Mouse (Mus musculus): Measurements from ENCODE around the gene Add2.

Add2 gene

GRCm38 (mm10) chr6:86129872-86130498, 101.5 kb downstream of the Add2 start:
- in situ Hi-C loops (cut with MboI, MseI): loop anchor here (5.0 kb wide), 1 partner anchor 232 kb away; no protein-coding TSS in a partner anchor

- in situ Hi-C loops (cut with MboI, MseI): no loop called here
Observed at GRCm38 (mm10) chr6:86133882-86134281, 105.4 kb downstream of the Add2 start.

GRCm38 (mm10) chr6:86136206-86136605, 107.7 kb downstream of the Add2 start:
- in situ Hi-C loops (cut with MboI, MseI): no loop called here

- in situ Hi-C loops (cut with MboI, MseI): loop anchor here (10.0 kb wide), 1 partner anchor 204 kb away; no protein-coding TSS in a partner anchor
Observed at GRCm38 (mm10) chr6:86141284-86141683, 112.8 kb downstream of the Add2 start.

GRCm38 (mm10) chr6:86141820-86142219, 113.3 kb downstream of the Add2 start:
- in situ Hi-C loops (cut with MboI, MseI): loop anchor here (10.0 kb wide), 1 partner anchor 203 kb away; no protein-coding TSS in a partner anchor

DNA sequence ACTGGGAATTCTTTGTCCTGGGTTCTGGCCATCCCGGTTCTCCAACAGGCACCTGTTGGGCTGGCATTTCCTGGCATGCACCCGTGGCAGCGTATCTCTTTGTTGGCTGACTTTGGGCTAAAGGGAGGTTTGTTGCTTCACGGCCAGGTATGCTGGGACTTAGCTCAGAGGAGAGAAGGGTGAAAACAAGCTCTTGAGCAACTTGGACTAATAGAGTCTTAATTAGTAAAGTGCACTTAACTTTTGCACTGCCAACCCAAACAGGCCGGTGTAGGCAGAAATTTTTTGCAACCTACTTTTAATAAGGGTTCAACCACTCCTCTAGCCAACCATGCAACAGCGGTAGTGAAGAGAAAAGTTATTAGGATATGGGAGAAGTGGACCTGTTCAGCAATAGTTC, 116.5 kb downstream of the Add2 start:
- in situ Hi-C loops (cut with MboI, MseI): loop anchor here (10.0 kb wide), 1 partner anchor 200 kb away; no protein-coding TSS in a partner anchor

DNA sequence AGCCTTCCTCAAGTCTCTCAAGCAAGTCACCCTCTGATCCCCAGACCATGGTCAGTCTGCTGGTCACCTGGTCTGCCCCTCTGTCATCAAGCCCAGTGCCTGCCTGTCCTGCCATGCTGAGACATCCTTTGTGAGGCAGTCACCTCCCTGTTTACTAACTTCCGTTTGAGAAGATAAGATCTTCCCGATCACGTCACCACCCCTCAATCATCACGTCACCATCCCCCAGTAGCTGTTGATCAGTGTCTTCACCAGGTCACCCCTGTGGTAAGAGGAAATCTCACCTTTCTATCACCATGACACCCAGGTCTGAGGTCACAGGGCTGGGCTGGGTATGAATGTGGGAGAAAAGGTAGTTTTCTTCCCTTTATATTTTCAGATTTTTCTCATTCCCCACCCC, 120.0 kb downstream of the Add2 start:
- in situ Hi-C loops (cut with MboI, MseI): loop anchor here (10.0 kb wide), 1 partner anchor 196 kb away; no protein-coding TSS in a partner anchor

- in situ Hi-C loops (cut with MboI, MseI): loop anchor here (10.0 kb wide), 1 partner anchor 196 kb away; no protein-coding TSS in a partner anchor
Observed at GRCm38 (mm10) chr6:86149001-86149400, 120.5 kb downstream of the Add2 start.

- in situ Hi-C loops (cut with MboI, MseI): loop anchor here (10.0 kb wide), 1 partner anchor 172 kb away; no protein-coding TSS in a partner anchor
Observed at GRCm38 (mm10) chr6:86152676-86153075, 124.2 kb downstream of the Add2 start.

DNA sequence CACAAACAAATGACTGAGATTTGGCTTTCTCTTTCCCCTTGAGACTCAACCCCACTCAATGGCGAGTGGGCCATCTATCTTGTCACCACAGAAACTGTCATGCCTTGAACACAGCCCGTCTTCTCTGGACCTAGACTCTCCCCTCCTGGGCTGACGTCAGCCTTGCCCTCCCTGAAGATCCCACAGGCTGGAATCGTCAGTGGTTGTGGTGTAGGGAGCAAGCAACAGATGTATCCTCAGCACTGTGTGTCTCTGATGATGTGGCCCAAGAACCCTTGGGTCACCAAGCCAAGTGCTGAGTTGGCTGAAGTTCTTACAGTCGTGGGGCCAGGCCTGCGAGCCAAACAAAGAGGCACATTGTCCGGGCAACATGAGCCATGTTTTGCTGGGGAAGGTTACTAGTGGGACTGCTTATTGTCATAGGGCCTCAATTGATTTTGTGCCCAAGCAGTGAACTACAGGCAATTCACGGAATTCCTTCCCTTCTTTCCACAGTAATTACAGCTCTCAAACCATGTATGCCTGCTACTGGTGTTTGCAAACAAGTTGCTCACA, 125.0 kb downstream of the Add2 start:
- in situ Hi-C loops (cut with MboI, MseI): loop anchor here (10.0 kb wide), 1 partner anchor 171 kb away; no protein-coding TSS in a partner anchor

- in situ Hi-C loops (cut with MboI, MseI): loop anchor here (10.0 kb wide), 1 partner anchor 171 kb away; no protein-coding TSS in a partner anchor
Observed at GRCm38 (mm10) chr6:86154006-86154405, 125.5 kb downstream of the Add2 start.

GRCm38 (mm10) chr6:86154481-86154880, 126.0 kb downstream of the Add2 start:
- in situ Hi-C loops (cut with MboI, MseI): loop anchor here (10.0 kb wide), 1 partner anchor 170 kb away; no protein-coding TSS in a partner anchor

GRCm38 (mm10) chr6:86157253-86158234, 129.1 kb downstream of the Add2 start:
- in situ Hi-C loops (cut with MboI, MseI): loop anchor here (10.0 kb wide), 1 partner anchor 167 kb away; no protein-coding TSS in a partner anchor

DNA sequence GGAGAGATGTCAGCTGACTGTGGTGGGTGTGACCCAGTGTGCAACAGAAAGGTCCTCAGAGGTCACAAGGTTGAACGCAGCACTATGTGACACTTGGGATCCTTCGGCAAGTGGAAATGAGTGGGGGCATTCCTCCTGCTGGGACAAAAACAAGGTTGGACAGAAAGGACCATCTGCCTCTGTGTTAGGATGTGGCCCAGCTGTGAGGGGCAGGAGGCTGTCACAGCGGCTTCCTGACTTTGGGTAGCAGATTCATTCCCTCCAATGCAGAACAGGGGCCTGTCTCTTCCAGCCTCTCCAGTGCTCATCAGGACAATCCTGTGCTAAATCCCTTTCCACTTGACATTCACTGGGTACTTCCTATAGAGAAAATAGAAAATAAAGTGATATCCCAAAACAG, 132.4 kb downstream of the Add2 start:
- in situ Hi-C loops (cut with MboI, MseI): no loop called here

GRCm38 (mm10) chr6:86161586-86161985, 133.1 kb downstream of the Add2 start:
- in situ Hi-C loops (cut with MboI, MseI): no loop called here

GRCm38 (mm10) chr6:86164028-86164427, 135.5 kb downstream of the Add2 start:
- in situ Hi-C loops (cut with MboI, MseI): no loop called here

GRCm38 (mm10) chr6:86166426-86166825, 137.9 kb downstream of the Add2 start:
- in situ Hi-C loops (cut with MboI, MseI): no loop called here

DNA sequence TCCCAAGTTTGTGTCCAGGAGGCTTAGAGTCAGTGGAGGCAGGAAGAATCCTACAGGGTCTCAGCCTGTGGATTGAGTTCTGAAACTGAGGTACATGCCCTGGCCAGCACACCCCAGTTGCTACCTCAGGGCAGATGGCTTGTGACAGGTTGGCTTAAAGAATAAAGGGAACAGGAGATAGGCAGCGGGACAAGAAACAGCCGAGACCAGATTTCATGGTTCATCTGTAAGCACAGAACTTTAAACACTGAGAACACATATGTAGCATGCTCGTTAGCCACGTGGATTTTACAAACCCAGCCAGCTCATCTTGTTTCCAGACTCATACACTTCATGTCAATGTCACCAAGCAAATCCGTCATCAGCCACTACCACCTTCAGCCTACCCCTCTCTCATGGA, 139.4 kb downstream of the Add2 start:
- in situ Hi-C loops (cut with MboI, MseI): no loop called here

DNA sequence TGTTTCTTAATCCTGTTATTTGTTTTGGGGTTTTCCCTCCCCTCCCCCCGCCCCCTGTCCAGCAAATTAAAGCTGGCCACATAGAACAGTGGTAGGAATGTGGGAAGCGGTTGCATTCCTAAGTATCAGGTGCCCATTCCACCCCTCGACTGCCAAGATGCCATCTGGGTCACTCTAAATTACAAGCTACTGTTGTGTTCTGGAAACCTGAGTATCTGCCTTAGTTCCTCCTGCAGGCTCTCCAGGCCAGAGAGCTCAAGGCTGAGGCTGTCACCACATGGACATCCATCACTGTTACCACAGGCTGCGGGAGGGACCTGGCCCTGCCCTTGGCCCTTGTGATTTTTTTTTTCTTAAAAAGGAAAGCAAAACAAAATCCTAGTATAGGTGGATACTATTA, 140.7 kb downstream of the Add2 start:
- in situ Hi-C loops (cut with MboI, MseI): no loop called here
